Mouse (Mus musculus): ENCODE results near the gene Hic1.

DNA sequence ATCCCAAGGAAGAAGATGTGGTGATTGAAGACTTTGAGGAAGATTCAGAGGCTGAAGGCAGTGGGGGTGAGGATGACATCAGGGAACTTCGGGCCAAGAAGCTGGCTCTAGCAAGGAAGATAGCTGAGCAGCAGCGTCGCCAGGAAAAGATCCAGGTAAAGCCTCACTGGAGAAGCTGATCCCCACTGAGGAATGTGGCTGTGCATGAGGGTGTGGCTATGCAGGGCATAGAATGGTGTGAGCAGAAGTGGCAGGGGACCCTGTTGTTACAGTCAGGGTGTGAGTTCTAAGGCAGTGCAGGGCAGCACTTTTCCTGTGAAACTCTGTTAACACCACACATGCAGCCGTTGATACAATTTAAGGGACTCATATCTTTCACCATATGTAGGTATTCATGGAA, 26.6 kb downstream of the Hic1 start:
- TF ChIP-seq MAFK (IDR thresholded peaks at IDR 0.05; ENCODE audit: insufficient read depth, low read depth, low read length), result no peak
- no peak for TF ChIP-seq ZC3H11A (IDR thresholded peaks at IDR 0.05; ENCODE audit: borderline replicate concordance, low read depth, low read length)
- TF ChIP-seq CHD2 (IDR thresholded peaks at IDR 0.05; ENCODE audit: low read depth, low read length), result no peak
- no peak for TF ChIP-seq ZNF384 (IDR thresholded peaks at IDR 0.05; ENCODE audit: low read depth, low read length)
- TF ChIP-seq HCFC1 (IDR thresholded peaks at IDR 0.05; ENCODE audit: borderline replicate concordance, insufficient read depth, low read length), result no peak
